In the genomic region with DNA sequence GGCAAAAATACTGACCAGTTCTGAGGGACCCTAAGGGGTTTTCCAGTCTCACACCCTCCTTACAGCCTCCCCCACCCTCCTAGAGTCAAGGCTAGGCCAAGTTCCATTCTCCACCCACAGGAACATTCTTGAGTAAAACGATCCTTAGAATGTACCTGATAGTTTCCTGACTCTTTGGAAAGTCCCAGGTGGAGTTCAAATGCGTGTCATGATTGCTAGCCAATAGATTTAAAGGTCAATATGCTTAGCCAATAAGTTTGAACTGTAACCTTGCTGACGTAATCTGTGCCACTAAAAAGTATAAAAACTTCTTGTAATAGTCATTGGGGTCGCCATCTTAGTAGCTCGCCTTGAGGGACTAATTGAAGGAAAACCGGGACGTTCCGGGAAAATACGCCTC, we compare ENCODE assay signal across 27 mouse cellular contexts.
"Had no signal": no experiment of that assay in that cellular context is flagged by ENCODE, and none has a peak within 500 bp of the region (broad histone marks: within the 10 kb centered on the region; RNA-seq: fewer than 3 reads in every experiment).

No protein-coding gene starts in this region.

- H3K4me1 ChIP-seq: heart, embryonic 15.5 days; hindbrain, embryonic 13.5 days; hindbrain, embryonic 15.5 days had no signal

- H3K27ac ChIP-seq: heart, adult 2 months; heart, embryonic 13.5 days; heart, embryonic 15.5 days; hindbrain, embryonic 13.5 days; hindbrain, embryonic 15.5 days; hindbrain, postnatal 0 days; kidney, embryonic 15.5 days; kidney, postnatal 0 days; layer of hippocampus, adult 2 months; left cerebral cortex, adult 2 months; limb, embryonic 10.5 days; limb, embryonic 12.5 days; liver, embryonic 13.5 days had no signal

- H3K4me2 ChIP-seq: heart, embryonic 11.5 days; heart, embryonic 13.5 days; heart, embryonic 15.5 days; hindbrain, embryonic 13.5 days; hindbrain, embryonic 15.5 days; kidney, embryonic 15.5 days; limb, embryonic 12.5 days; liver, embryonic 11.5 days; liver, embryonic 13.5 days had no signal

- H3K9me3 ChIP-seq: heart, embryonic 13.5 days; heart, embryonic 15.5 days; hindbrain, embryonic 13.5 days; hindbrain, embryonic 15.5 days; kidney, embryonic 15.5 days; limb, embryonic 10.5 days; limb, embryonic 12.5 days; liver, embryonic 13.5 days had no signal

- ATAC-seq: hindbrain, postnatal 0 days; intestine, embryonic 16.5 days had no signal

- DNase-seq: gastrocnemius, postnatal 14 days; gastrocnemius, postnatal 36 days; heart, adult 11 months; heart, adult 2 months; heart, postnatal 14 days; heart, postnatal 36 days; kidney, adult 11 months; kidney, adult 2 months; kidney, adult 9 months; kidney, postnatal 14 days; kidney, postnatal 36 days; liver; liver, embryonic 13.5 days had no signal

- H3K9ac ChIP-seq: heart, embryonic 13.5 days; heart, embryonic 15.5 days; hindbrain, embryonic 13.5 days; hindbrain, embryonic 15.5 days; kidney, embryonic 15.5 days; limb, embryonic 12.5 days; liver, embryonic 13.5 days had no signal

- H3K36me3 ChIP-seq: heart, embryonic 13.5 days; heart, embryonic 15.5 days; hindbrain, embryonic 13.5 days; hindbrain, embryonic 15.5 days; kidney, embryonic 15.5 days; limb, embryonic 10.5 days; limb, embryonic 12.5 days; liver, embryonic 13.5 days had no signal

- H3K27me3 ChIP-seq: heart, embryonic 13.5 days; heart, embryonic 15.5 days; hindbrain, embryonic 13.5 days; hindbrain, embryonic 15.5 days; kidney, embryonic 15.5 days; limb, embryonic 12.5 days; liver, embryonic 13.5 days had no signal

- H3K4me3 ChIP-seq: heart, adult 2 months; heart, embryonic 13.5 days; heart, embryonic 15.5 days; hindbrain, embryonic 13.5 days; hindbrain, embryonic 15.5 days; kidney, embryonic 15.5 days; layer of hippocampus, adult 2 months; left cerebral cortex, adult 2 months; limb, embryonic 10.5 days; limb, embryonic 12.5 days; liver, embryonic 13.5 days had no signal
